Mouse (Mus musculus) intestine, embryonic 14.5 days (tissue): ENCODE results near the gene Zbtb12. TPM values are rescaled to one million over a fixed set of nuclear protein-coding genes. Genes with fewer than 3 reads are reported as not detected.

Source experiments
- ATAC-seq: fragments of 200-750 bp; cut with Nextera tagmentation; replicated peaks from 2 replicates; pipeline ENCODE4 v1.8.0; 2017; ENCODE audit warnings: low read depth, moderate number of reproducible peaks, moderate TSS enrichment, moderate library complexity; ENCODE audit not compliant: low FRiP score, low TSS enrichment
- DNase-seq: peaks from one replicate; pipeline ENCODE4 v3.0.0-alpha.2; 2018; ENCODE audit warnings: low spot score
- H3K27ac ChIP-seq: fragments of 300-500 bp; sonication (generic); 2 replicates; pipeline ENCODE4 v1.5.1; 2014; ENCODE audit warnings: low read depth, mild to moderate bottlenecking, control low read depth
- H3K27me3 ChIP-seq: fragments of 300-500 bp; sonication (generic); replicated peaks from 2 replicates; pipeline ENCODE4 v1.6.1; 2014; ENCODE audit warnings: low read length, control low read depth; ENCODE audit not compliant: control insufficient read depth, insufficient read depth
- H3K36me3 ChIP-seq: fragments of 300-500 bp; sonication (generic); 2 replicates; pipeline ENCODE4 v1.6.1; 2014; ENCODE audit warnings: low read length, control low read depth; ENCODE audit not compliant: control insufficient read depth, insufficient read depth
- H3K4me1 ChIP-seq: fragments of 300-500 bp; sonication (generic); replicated peaks from 2 replicates; pipeline ENCODE4 v1.6.1; 2014; ENCODE audit warnings: low read length, control low read depth, mixed read lengths; ENCODE audit not compliant: control insufficient read depth, insufficient read depth
- H3K4me2 ChIP-seq: fragments of 300-500 bp; sonication (generic); 2 replicates; pipeline ENCODE4 v1.6.1; 2014; ENCODE audit warnings: low read length
- H3K4me3 ChIP-seq: fragments of 300-500 bp; sonication (generic); 2 replicates; pipeline ENCODE4 v1.5.1; 2014; ENCODE audit warnings: low read depth, low read length, control low read depth, mixed read lengths
- H3K9ac ChIP-seq: fragments of 300-500 bp; sonication (generic); 2 replicates; pipeline ENCODE4 v1.6.1; 2014; ENCODE audit warnings: mild to moderate bottlenecking, low read length
- H3K9me3 ChIP-seq: fragments of 300-500 bp; sonication (generic); 2 replicates; pipeline ENCODE4 v1.6.1; 2016; ENCODE audit warnings: low read length, control low read depth; ENCODE audit not compliant: control insufficient read depth
- WGBS: fragments of 180-500 bp; shearing (Covaris S2); extraction: QIAGEN DNeasy Blood & Tissue Kit; methylation state at CpG from one replicate; pipeline ENCODE4 v1.1.7; 2014; 5-methylcytosine and 5-hydroxymethylcytosine counted together
- polyA plus RNA-seq: library from polyadenylated mRNA; unstranded; fragments of >200 nt; fragmentation: Nextera tagmentation; extraction: Ambion mirVana; gene quantifications from 2 replicates; pipeline ENCODE4 v1.2.1, GENCODE M21; 2014

Zbtb12 gene
- polyA plus RNA-seq, 1 experiment from 2014 or later: 1.4 TPM

GRCm38 (mm10) chr17:34860514-34860913, 18.8 kb upstream of the Zbtb12 start:
- Histone ChIP-seq H3K9ac (no peak overlapping the region), H3K27ac (no peak overlapping the region), H3K4me3 (no peak overlapping the region), H3K36me3 (peaks cover 26% of the 10 kb centered on the region), H3K27me3 (no peaks in the 10 kb centered on the region), H3K9me3 (no peaks in the 10 kb centered on the region), H3K4me2 (no peak overlapping the region), H3K4me1 (peaks cover 5% of the 10 kb centered on the region; the same call in 1 of the 2 replicates)
- DNase-seq: no peak
- no peak for ATAC-seq
- 84% methylated on average over 9 of the region's 9 CpGs for WGBS

- Histone ChIP-seq H3K9ac (no peak overlapping the region), H3K27ac (peak overlapping the region; percentile 47; the same call in 1 of the 2 replicates), H3K9me3 (no peaks in the 10 kb centered on the region), H3K27me3 (no peaks in the 10 kb centered on the region), H3K4me3 (no peak overlapping the region), H3K4me1 (peaks cover 5% of the 10 kb centered on the region; the same call in 1 of the 2 replicates), H3K4me2 (peak overlapping the region; percentile 32), H3K36me3 (peaks cover 13% of the 10 kb centered on the region; the same call in 1 of the 2 replicates)
- ATAC-seq (peak; percentile 50), DNase-seq (peak; percentile 63)
- 58% methylated on average over 13 of the region's 13 CpGs for WGBS
These were observed 17.4 kb upstream of the Zbtb12 start for GRCm38 (mm10) chr17:34861704-34862415.

- Histone ChIP-seq H3K27me3 (no peaks in the 10 kb centered on the region), H3K4me1 (peaks cover 5% of the 10 kb centered on the region; the same call in 1 of the 2 replicates), H3K4me2 (peak within 1 kb of the TSS; percentile 32), H3K36me3 (0 out of 2 replicates have a peak, but pooled peaks cover 6% of the 10 kb centered on the region), H3K4me3 (no peak within 1 kb of the TSS), H3K9me3 (no peaks in the 10 kb centered on the region), H3K27ac (peak within 1 kb of the TSS; percentile 47; the same call in 1 of the 2 replicates), H3K9ac (no peak within 1 kb of the TSS)
- WGBS: 45% methylated on average over 8 of the region's 8 CpGs
- ATAC-seq (peak; percentile 29), DNase-seq (no peak)
These were observed 16.7 kb upstream of the Zbtb12 start, which contains the start of gene Cfb for GRCm38 (mm10) chr17:34862416-34863081. Cfb (minus strand) TSS chr17:34862518.

- DNase-seq (no peak), ATAC-seq (no peak)
- WGBS: 55% methylated on average over 7 of the region's 7 CpGs
- Histone ChIP-seq H3K9ac (no peak overlapping the region), H3K9me3 (no peaks in the 10 kb centered on the region), H3K4me1 (peaks cover 5% of the 10 kb centered on the region; the same call in 1 of the 2 replicates), H3K4me2 (no peak overlapping the region), H3K27ac (no peak overlapping the region), H3K27me3 (no peaks in the 10 kb centered on the region), H3K4me3 (no peak overlapping the region), H3K36me3 (no peaks in the 10 kb centered on the region)
These were observed 13.3 kb upstream of the Zbtb12 start for GRCm38 (mm10) chr17:34865981-34866380.

- Histone ChIP-seq H3K27ac (no peak overlapping the region), H3K4me2 (no peak overlapping the region), H3K4me1 (no peaks in the 10 kb centered on the region), H3K9ac (no peak overlapping the region), H3K36me3 (no peaks in the 10 kb centered on the region), H3K4me3 (no peak overlapping the region), H3K9me3 (no peaks in the 10 kb centered on the region), H3K27me3 (no peaks in the 10 kb centered on the region)
- ATAC-seq (no peak), DNase-seq (no peak)
- WGBS: 85% methylated on average over 6 of the region's 6 CpGs
These were observed 5.0 kb upstream of the Zbtb12 start for GRCm38 (mm10) chr17:34874321-34874720.

- Histone ChIP-seq H3K36me3 (no peaks in the 10 kb centered on the region), H3K4me1 (no peaks in the 10 kb centered on the region), H3K27ac (no peak overlapping the region), H3K4me3 (no peak overlapping the region), H3K9me3 (no peaks in the 10 kb centered on the region), H3K4me2 (no peak overlapping the region), H3K9ac (no peak overlapping the region), H3K27me3 (no peaks in the 10 kb centered on the region)
- ATAC-seq (no peak; the same call in 1 of the 2 replicates), DNase-seq (no peak)
These were observed 1.9 kb downstream of the Zbtb12 start for GRCm38 (mm10) chr17:34881166-34881565.

- Histone ChIP-seq H3K27me3 (no peaks in the 10 kb centered on the region), H3K4me2 (peak within 1 kb of the TSS; percentile 32), H3K36me3 (no peaks in the 10 kb centered on the region), H3K4me1 (no peaks in the 10 kb centered on the region), H3K27ac (no peak within 1 kb of the TSS), H3K9me3 (no peaks in the 10 kb centered on the region), H3K4me3 (0 out of 2 replicates have a peak within 1 kb of the TSS, but pooled peaks have one; percentile 10), H3K9ac (0 out of 2 replicates have a peak within 1 kb of the TSS, but pooled peaks have one; percentile 16)
- WGBS: 8% methylated on average over 15 of the region's 15 CpGs
- ATAC-seq (no peak), DNase-seq (peak; percentile 69)
These were observed 2.5 kb downstream of the Zbtb12 start, which contains the start of gene Gm20547 for GRCm38 (mm10) chr17:34881683-34882310. Gm20547 (minus strand) TSS chr17:34882042.

- Histone ChIP-seq H3K4me1 (no peaks in the 10 kb centered on the region), H3K9ac (no peak overlapping the region), H3K27me3 (no peaks in the 10 kb centered on the region), H3K27ac (no peak overlapping the region), H3K9me3 (no peaks in the 10 kb centered on the region), H3K36me3 (no peaks in the 10 kb centered on the region), H3K4me2 (no peak overlapping the region), H3K4me3 (no peak overlapping the region)
- DNase-seq (no peak), ATAC-seq (no peak)
- 78% methylated on average over 3 of the region's 3 CpGs for WGBS
These were observed 4.0 kb downstream of the Zbtb12 start for GRCm38 (mm10) chr17:34883332-34883731.
